Mouse (Mus musculus): ENCODE data around the gene Pdf. TPM values are rescaled to one million over a fixed set of nuclear protein-coding genes. Genes with fewer than 3 reads are reported as not detected.
"Not testable (repeated sequence)": the region's sequence is repeated elsewhere in the genome, so short reads cannot be mapped to it uniquely, and the experiment has no call there.

Pdf gene
- total RNA-seq, 2 experiments from 2014 or later: 7.9 to 10.7 TPM

DNA sequence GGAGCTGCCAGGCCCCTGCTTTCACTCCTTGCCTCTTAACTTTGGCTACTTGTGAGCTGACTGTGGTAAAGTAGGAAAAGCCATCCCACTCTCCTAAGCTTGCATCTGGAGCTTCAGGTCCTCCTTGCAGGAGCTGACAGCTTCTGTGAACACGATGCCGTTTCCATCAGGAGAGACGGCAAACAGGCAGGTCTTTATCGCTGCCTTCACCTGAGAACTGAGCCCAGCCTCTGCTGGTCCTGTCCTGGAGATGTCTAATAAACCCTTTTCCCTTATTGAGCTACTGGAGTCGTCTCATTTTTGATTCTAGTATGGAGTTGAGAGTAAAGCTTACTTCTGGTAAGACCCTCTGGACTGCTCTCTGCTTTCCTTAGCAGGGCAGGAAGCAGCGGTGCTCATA lies 2.9 kb downstream of the Pdf start:
- no peak for ATAC-seq (replicated peaks; ENCODE audit: low FRiP score, poor library complexity, severe bottlenecking)

DNA sequence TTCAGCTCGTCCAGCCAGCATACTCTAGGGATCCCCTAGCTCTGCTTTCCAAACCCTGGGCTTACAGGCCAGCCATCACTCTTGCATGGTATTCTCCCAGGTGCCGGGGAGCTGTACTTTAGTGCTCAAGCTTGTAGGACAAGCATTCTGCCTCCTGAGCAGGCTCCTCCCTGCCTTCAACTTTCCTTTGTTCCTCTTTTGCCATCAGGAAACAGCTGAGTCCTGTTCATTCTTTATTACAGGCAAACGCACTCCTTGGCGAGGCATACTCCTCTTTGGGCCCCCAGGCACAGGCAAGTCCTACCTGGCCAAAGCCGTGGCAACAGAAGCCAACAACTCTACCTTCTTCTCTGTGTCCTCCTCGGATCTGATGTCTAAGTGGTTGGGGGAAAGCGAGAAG lies 7.8 kb downstream of the Pdf start:
- ATAC-seq (replicated peaks; ENCODE audit: low FRiP score, poor library complexity, severe bottlenecking): no peak

DNA sequence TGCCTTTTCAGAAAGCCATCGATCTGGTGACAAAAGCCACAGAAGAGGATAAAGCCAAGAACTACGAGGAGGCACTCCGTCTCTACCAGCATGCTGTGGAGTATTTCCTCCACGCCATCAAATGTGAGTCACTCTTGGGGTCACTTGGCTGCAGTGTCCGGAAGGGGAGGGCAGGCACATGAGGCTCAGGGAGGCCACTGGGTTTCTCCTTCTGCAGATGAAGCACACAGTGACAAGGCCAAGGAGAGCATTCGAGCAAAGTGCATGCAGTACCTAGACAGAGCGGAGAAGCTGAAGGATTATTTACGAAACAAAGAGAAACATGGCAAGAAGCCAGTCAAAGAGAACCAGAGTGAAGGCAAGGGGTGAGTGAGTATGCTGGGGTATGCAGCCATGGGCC lies 11.8 kb downstream of the Pdf start:
- ATAC-seq (replicated peaks; ENCODE audit: low FRiP score, poor library complexity, severe bottlenecking): no peak

DNA sequence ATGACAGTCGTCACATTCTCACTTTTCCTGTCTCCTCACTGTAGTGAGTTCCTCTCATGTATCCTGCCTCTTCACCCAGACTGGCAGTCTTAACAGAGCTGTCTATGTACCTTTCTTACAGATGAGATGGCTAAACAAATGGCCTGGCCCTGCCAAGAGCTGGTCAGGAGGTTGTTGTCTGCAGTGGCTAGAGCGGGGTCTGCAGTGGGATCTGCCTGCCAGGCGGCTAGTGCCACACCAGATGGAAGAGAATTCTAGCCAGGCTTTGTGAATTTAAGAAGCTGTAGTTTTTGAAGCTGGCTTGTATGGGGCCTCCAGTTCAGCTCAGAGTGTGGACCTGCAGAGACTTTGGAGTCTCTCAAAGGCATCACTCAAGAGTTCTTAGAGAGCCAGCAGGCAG lies 12.8 kb downstream of the Pdf start:
- no peak for ATAC-seq (replicated peaks; ENCODE audit: low FRiP score, poor library complexity, severe bottlenecking)

DNA sequence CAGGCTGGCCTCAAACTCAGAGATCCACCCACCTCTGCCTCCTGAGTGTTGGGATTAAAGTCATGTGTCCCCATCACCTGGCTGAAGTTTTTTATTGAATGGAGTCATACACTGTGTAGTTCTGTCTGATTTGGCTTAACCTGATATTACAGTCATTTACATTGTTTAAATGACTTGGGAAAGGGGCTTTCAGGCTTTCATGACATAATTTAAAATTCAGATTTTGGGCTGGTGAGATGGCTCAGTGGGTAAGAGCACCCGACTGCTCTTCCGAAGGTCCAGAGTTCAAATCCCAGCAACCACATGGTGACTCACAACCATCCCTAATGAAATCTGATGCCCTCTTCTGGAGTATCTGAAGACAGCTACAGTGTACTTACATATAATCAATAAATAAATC lies 14.8 kb downstream of the Pdf start:
- not testable (repeated sequence) for ATAC-seq (replicated peaks; ENCODE audit: low FRiP score, poor library complexity, severe bottlenecking)

DNA sequence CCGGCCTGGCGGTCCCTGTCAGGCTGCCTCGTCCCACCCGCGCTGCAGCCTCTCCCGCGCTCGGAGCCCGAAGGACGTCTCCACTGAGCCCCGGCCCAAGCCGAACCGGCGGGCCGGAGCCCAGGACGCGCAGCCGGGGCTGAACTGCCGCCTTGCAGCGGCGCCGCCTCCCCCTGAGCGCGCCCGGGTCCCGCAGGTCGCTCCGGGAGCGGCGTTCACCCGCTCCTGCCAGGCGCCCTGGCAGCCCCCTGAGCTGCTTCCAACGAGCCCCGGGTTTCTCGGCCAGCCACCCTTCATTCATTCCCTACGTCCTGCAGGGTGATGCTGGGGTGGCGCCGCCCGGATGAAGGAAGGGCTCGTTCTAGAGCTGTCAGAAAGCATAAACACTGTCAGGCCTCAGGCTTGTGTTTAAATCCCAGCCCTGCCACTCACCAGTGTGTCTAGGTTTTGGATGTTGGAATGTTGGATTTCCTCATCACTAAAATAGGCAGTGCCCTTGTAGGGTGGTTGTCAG lies 16.8 kb downstream of the Pdf start:
- peak; percentile 13 for ATAC-seq (replicated peaks; ENCODE audit: low FRiP score, poor library complexity, severe bottlenecking)

DNA sequence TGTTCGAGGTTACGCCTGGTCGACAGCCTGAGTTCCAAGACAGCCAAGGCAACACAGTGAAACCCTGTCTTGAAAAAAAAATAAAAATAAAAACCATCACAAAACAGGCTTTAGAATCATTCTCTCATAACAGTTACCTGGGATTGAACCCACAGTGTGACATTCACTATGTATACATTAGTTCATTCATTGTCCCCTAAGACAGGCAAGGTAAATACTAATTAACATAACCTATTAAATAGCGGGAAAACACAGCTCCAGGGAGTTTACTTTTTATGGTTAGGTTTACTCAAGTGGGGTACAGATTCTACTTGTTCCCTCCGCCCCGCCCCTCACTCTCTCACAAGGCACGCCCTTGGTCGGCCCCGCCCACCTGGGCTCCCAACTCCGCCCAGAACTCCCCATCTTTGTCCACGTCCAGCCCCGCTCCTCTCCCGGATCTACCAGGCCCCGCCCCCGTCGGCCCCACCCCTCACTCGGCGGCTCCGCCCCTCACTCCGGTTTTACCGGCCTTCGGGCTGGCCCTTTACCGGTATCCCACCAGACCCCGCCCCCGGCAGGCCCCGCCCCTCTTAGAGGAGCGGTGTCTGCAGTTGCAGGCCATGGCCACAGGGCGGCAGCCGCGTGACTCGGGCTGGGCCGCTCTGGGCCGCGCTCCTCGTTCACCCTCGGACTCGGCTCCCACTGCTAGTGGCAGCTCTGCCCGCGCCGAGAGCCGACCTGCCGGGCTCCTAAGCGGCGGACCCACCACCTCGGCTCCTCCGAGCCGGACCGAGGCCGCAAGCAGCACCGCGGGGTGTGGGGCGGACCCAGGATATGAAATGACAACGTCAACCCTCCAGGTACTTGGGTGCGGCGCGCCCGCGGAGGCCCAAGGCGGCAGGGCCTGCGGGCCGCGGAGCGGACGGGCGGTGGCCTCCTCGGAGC lies 17.5 kb downstream of the Pdf start, which contains the start of gene Vps4a:
Gene Vps4a (plus strand): TSS at position 573 of the 927 bp plus-strand sequence.
- peak; percentile 93 for ATAC-seq (replicated peaks; ENCODE audit: low FRiP score, poor library complexity, severe bottlenecking)

DNA sequence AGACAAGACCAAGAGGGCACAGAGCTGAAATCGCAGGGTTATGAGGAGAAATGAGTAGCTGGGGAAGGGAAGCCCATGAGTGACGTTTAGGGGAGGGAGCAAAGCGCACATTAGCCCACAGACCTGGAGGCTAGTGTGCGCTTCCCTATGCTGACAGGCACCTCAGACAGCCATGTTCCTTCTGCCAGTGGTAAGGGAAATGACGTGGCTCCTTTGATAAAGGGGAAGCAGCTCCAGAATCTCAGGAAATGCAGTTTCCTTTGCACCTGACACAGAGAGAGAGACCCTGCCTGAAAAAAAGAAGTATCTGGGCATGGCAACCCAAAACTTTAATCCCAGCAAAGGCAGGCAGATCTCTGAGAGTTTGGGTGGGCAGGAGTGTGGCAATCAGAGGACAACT lies 18.4 kb downstream of the Pdf start:
- ATAC-seq (replicated peaks; ENCODE audit: low FRiP score, poor library complexity, severe bottlenecking): no peak

DNA sequence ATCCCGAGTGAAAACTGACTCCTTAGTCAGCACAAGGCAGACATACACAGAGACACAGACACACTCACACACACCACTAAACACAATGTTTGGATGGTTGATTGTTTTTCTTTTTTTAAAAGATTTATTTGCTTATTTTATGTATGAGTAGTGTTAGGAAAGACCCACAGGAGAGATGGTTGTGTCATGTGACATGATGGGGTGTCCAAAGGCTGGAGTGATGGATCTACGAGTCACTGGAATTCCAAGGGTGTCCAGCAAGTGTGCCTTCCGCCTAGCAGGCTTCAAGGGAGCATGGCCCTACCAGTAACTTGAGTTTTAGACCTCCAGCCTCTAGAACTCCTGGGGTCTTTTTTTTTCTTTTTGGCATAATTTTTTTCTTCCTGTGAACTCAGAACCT lies 19.1 kb downstream of the Pdf start:
- no peak for ATAC-seq (replicated peaks; ENCODE audit: low FRiP score, poor library complexity, severe bottlenecking)

DNA sequence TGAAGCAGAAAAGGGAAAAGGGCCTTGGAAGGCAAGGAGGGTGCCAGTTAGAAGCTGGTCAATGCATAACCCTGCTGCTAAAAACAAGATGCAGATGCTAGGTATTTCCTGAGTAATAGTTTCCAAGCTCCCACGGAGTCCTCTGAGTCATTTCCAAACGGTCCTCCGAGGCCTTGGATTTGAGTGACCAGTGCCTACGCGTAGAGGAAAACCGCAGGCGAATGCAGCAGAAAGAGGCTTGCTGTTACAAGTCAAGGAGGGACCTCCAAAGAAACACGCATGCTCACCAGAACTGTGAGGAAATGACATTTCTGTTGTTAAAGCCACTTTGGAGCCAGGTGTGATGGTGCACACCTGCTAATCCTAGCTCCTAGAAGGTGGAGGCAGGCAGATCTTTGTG lies 24.9 kb downstream of the Pdf start:
- ATAC-seq (replicated peaks; ENCODE audit: low FRiP score, poor library complexity, severe bottlenecking): no peak

DNA sequence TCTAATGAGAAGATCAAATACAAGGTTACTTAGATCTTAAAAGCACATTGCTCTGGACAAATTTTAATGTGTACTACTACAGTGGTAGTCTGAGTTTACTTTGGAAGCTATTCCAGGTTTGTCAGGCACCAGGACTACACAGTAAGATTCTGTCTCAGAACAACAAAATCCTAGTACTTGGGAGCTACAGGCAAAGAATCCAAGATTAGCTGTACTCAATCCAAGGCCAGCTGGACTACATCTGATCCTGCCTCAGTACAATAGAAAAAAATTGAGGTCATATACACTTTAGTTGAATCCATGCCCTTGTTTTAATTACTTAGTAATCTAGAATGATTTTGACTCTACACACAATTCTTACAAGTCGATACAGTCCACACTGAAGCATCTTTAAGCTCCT lies 33.5 kb downstream of the Pdf start:
- no peak for ATAC-seq (replicated peaks; ENCODE audit: low FRiP score, poor library complexity, severe bottlenecking)

DNA sequence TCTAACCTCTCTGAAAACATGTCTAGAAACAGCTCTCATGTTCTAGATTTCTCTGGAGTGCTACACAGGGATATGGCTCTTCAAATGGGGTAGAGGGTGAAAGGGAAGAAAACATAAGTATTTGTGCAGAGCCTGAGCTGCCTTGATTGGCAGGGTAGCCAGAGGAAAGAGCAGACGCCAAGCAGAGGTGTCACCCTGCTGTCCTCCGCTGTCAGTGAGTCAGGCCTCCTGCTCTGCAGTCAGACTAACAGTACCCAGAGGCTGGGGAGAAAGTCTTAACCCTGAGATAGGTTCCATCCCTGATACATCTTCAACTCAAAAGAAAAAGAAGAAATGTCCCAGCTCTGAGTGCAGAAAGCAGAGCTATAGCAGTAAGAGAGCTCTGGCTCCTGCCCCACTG lies 35.7 kb downstream of the Pdf start:
- ATAC-seq (replicated peaks; ENCODE audit: low FRiP score, poor library complexity, severe bottlenecking): no peak

DNA sequence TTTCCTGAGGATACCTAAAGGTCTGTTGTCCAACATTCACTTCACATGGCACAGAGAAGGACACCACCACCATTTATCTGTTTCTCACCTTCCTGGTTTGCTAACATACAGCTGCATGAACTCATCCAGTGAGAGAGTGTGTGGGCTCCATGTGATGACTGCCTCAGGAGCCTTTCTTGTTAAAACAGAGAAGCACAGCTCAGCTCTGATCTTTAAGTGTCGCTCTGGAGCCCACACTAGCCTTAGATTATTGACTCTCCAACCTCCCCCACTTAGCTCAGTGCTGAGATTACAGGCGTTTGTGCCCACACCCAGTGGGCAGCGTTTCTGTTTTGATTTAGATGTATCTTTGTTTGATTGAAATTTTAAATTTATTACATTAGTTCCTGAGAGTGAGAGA lies 40.6 kb downstream of the Pdf start:
- no peak for ATAC-seq (replicated peaks; ENCODE audit: low FRiP score, poor library complexity, severe bottlenecking)

DNA sequence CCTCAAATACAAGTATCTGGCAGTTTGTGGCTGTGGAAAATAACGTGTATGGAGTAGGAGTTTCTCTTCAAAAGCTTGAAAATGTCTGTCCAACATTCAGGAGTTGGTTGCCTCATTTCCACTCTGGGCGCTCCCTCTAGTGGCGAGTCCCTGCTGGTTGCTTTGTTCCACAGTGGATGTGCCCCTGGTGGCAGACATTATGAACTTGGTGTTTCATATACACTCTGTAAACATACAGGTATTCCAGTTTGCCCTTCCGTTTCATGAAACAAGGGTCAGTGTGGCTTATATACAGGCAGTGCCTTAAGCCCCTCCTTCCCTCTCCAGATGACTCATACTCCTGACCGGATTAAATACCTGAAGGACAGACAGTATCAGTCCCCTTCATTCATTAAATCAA lies 45.9 kb downstream of the Pdf start:
- ATAC-seq (replicated peaks; ENCODE audit: low FRiP score, poor library complexity, severe bottlenecking): peak; percentile 91

DNA sequence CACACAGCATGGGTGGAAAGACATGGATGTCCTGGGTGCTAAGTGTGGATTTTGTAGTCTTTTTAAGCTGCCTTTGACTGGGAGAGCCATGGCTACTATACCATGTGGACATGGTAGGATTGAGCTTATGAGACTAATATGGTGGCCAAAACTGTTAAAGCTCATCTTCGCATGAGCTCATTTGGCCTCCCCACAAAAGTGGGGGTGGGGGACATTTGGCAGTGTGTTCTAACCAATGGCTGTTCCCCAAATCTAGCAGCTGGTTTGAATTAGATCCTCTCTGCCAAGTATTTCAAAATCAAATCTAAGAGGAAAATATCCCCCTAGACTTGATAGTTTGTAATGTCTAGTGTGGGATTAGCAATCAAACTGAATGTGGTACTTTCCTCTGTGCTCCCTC lies 49.3 kb downstream of the Pdf start:
- ATAC-seq (replicated peaks; ENCODE audit: low FRiP score, poor library complexity, severe bottlenecking): no peak

DNA sequence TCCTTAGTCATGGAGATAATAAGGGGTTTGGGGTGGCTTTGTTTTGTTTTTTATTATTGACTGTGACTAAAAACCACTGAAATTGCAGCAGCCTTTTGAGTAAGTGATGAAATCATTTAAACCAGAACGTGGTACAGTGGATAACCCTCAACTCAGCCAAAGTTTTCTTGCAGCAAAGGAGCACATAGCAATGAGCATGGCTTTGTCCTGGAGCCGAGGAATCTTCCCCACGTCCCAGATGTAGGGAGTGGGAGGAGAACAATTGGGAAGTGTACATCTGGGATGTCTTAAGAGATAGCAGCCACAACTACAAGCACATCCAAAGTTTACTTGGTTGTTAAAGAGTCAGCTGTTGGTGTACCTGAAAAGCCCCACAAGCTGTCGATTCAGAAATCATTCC lies 51.0 kb downstream of the Pdf start:
- no peak for ATAC-seq (replicated peaks; ENCODE audit: low FRiP score, poor library complexity, severe bottlenecking)

DNA sequence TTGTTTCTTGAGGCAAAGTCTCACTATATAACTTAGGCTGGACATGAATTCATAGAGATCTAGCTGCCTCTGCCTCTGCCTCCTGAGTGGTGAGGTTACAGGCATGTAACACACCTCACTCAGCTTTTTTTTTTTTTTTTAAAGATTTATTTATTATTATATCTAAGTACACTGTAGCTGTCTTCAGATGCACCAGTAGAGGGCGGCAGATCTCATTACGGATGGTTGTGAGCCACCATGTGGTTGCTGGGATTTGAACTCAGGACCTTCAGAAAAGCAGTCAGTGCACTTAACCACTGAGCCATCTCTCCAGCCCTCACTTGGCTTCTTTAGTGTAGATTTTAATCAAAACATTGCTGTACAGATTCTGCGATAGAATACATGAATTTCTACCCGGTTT lies 52.1 kb downstream of the Pdf start:
- not testable (repeated sequence) for ATAC-seq (replicated peaks; ENCODE audit: low FRiP score, poor library complexity, severe bottlenecking)

Other genes starting within 250 kb of the Pdf start
- not detected in 2 replicates for gene Has3, start 178.4 kb downstream of the Pdf start, total RNA-seq (2015; ENCODE audit: low replicate concordance)
- gene Has3, start 178.4 kb downstream of the Pdf start, total RNA-seq (2017; ENCODE audit: low replicate concordance): not detected in 2 replicates
- 12.7 and 22.6 TPM in 2 replicates for gene Utp4, start 155.0 kb downstream of the Pdf start, total RNA-seq (2015; ENCODE audit: low replicate concordance)
- gene Utp4, start 155.0 kb downstream of the Pdf start, total RNA-seq (2017; ENCODE audit: low replicate concordance): 5.4 and 9.1 TPM in 2 replicates
- gene Sntb2, start 112.9 kb downstream of the Pdf start, total RNA-seq (2015; ENCODE audit: low replicate concordance): 2.1 and 4.2 TPM in 2 replicates
- 1.7 and 2.9 TPM in 2 replicates for gene Sntb2, start 112.9 kb downstream of the Pdf start, total RNA-seq (2017; ENCODE audit: low replicate concordance)
- gene Vps4a, start 17.4 kb downstream of the Pdf start, total RNA-seq (2015; ENCODE audit: low replicate concordance): 10.2 and 12.1 TPM in 2 replicates
- gene Vps4a, start 17.4 kb downstream of the Pdf start, total RNA-seq (2017; ENCODE audit: low replicate concordance): 9.1 and 10.7 TPM in 2 replicates
- gene Cog8, start 8.1 kb upstream of the Pdf start, total RNA-seq (2015; ENCODE audit: low replicate concordance): 4.2 and 10.7 TPM in 2 replicates
- 3.6 and 8.9 TPM in 2 replicates for gene Cog8, start 8.1 kb upstream of the Pdf start, total RNA-seq (2017; ENCODE audit: low replicate concordance)
- gene Nip7, start 8.3 kb upstream of the Pdf start, total RNA-seq (2015; ENCODE audit: low replicate concordance): 19.4 and 22.5 TPM in 2 replicates
- 5.0 and 8.9 TPM in 2 replicates for gene Nip7, start 8.3 kb upstream of the Pdf start, total RNA-seq (2017; ENCODE audit: low replicate concordance)
- gene Tmed6, start 17.0 kb upstream of the Pdf start, total RNA-seq (2015; ENCODE audit: low replicate concordance): not detected in 2 replicates
- not detected in 2 replicates for gene Tmed6, start 17.0 kb upstream of the Pdf start, total RNA-seq (2017; ENCODE audit: low replicate concordance)
- gene Terf2, start 47.9 kb upstream of the Pdf start, total RNA-seq (2015; ENCODE audit: low replicate concordance): 9.2 and 14.2 TPM in 2 replicates
- gene Terf2, start 47.9 kb upstream of the Pdf start, total RNA-seq (2017; ENCODE audit: low replicate concordance): 12.9 and 15.5 TPM in 2 replicates
- 10.2 and 21.3 TPM in 2 replicates for gene Cyb5b, start 102.0 kb upstream of the Pdf start, total RNA-seq (2015; ENCODE audit: low replicate concordance)
- 8.1 and 12.8 TPM in 2 replicates for gene Cyb5b, start 102.0 kb upstream of the Pdf start, total RNA-seq (2017; ENCODE audit: low replicate concordance)
- gene Nfat5, start 244.9 kb upstream of the Pdf start, total RNA-seq (2015; ENCODE audit: low replicate concordance): 11.0 and 14.6 TPM in 2 replicates
- gene Nfat5, start 244.9 kb upstream of the Pdf start, total RNA-seq (2017; ENCODE audit: low replicate concordance): 9.1 and 21.7 TPM in 2 replicates

Data from erythroblast, adult 5-6 weeks (primary cell).